Comparison of ENCODE assay signal across 9 mouse cellular contexts in the genomic region with DNA sequence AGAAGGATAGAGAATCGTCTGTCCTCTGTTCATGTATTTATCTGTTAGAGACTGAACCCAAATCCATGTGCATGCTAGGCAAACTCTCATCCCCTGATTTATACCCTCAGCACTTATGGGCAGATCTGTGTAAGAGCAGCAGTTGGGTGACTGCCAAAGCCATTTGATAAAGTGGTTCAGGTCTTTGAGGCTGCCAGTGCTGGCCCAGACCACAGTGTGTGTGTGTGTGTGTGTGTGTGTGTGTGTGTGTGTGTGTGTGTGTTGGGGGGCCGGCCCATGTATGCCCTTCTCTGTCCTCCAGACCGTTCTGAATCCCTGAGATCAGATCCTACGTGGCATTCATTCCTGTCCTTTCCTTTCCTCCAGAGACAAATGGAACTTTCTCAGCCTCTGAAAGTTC. TPM values are rescaled to one million over a fixed set of nuclear protein-coding genes. Genes with fewer than 3 reads are reported as not detected.
DNase-seq lines count a peak whose midpoint lies in the region; ATAC-seq and TF ChIP-seq lines count a peak whose summit lies in the region.
"Had no signal": no experiment of that assay in that cellular context is flagged by ENCODE, and none has a peak within 500 bp of the region (broad histone marks: within the 10 kb centered on the region; RNA-seq: fewer than 3 reads in every experiment).

No protein-coding gene starts in this region.

- H3K27ac ChIP-seq in layer of hippocampus, adult 2 months, result peak overlapping the region; percentile 96
- peak overlapping the region; percentile 77; the same call in 1 of the 2 replicates for H3K27ac ChIP-seq in heart, embryonic 11.5 days (ENCODE audit: low read depth, low read length)
- no peak overlapping the region for H3K27ac ChIP-seq in cerebellum, adult 2 months (ENCODE audit: insufficient read depth, low read length)

- ATAC-seq in heart, embryonic 11.5 days (replicated peaks; ENCODE audit: insufficient number of reproducible peaks, low FRiP score, low TSS enrichment), result 0 out of 2 replicates have a peak, but pooled peaks have one; percentile 22
- ATAC-seq: Patski had no signal

- peak overlapping the region; percentile 91 for H3K4me2 ChIP-seq in heart, embryonic 11.5 days

- peak; percentile 58 to 83 for DNase-seq in adrenal gland, adult (ENCODE audit: inconsistent age in 2 of 2, low spot score in 1 of 2)
- no peak for DNase-seq in adrenal gland, postnatal 25 days
- no peak for DNase-seq in layer of hippocampus, adult 2 months (ENCODE audit: low spot score in 2 of 2)
- no peak for DNase-seq in layer of hippocampus, postnatal 36 days
- peak; percentile 56 to 60 for DNase-seq in kidney, postnatal 36 days
- no peak for DNase-seq in left cerebral cortex, postnatal 36 days (ENCODE audit: low spot score in 2 of 2)
- DNase-seq in cerebellum, adult 2 months, result no peak

- H3K4me1 ChIP-seq in heart, embryonic 11.5 days (ENCODE audit: control insufficient read depth, insufficient read depth, low read length), result peaks cover 29% of the 10 kb centered on the region
- peaks cover 9% of the 10 kb centered on the region for H3K4me1 ChIP-seq in cerebellum, adult 2 months (ENCODE audit: control insufficient read depth, insufficient read depth, low read length)

- no peaks in the 10 kb centered on the region for H3K27me3 ChIP-seq in heart, embryonic 11.5 days (ENCODE audit: control insufficient read depth, insufficient read depth, low read length)
- H3K27me3 ChIP-seq in cerebellum, adult 2 months (ENCODE audit: control insufficient read depth, insufficient read depth, low read length), result no peaks in the 10 kb centered on the region
- H3K27me3 ChIP-seq: Patski had no signal

- no peak overlapping the region for H3K4me3 ChIP-seq in layer of hippocampus, adult 2 months
- no peak overlapping the region; the same call in 1 of the 2 replicates for H3K4me3 ChIP-seq in heart, embryonic 11.5 days (ENCODE audit: low read depth, low read length)
- no peak overlapping the region for H3K4me3 ChIP-seq in cerebellum, adult 2 months (replicated peaks; ENCODE audit: insufficient read depth, low read depth, low read length)

- peak overlapping the region; percentile 54; the same call in 1 of the 2 replicates for H3K9ac ChIP-seq in heart, embryonic 11.5 days (ENCODE audit: low read depth, low read length)

- no peak for TF ChIP-seq CTCF in layer of hippocampus, adult 2 months (conservative IDR thresholded peaks at IDR 0.05)
- no peak for TF ChIP-seq CTCF in cerebellum, adult 2 months (IDR thresholded peaks at IDR 0.05; ENCODE audit: borderline replicate concordance, insufficient read depth, low read depth, low read length)

- peaks cover 17% of the 10 kb centered on the region for H3K36me3 ChIP-seq in heart, embryonic 11.5 days (ENCODE audit: control insufficient read depth, insufficient read depth, low read length)

- intact Hi-C loops in left cerebral cortex, postnatal 36 days (cut with DNase I), result no loop called here

- no peaks in the 10 kb centered on the region for H3K9me3 ChIP-seq in heart, embryonic 11.5 days (replicated peaks; ENCODE audit: control insufficient read depth, low read length)

- no peak for TF ChIP-seq POLR2A in cerebellum, adult 2 months (IDR thresholded peaks at IDR 0.05; ENCODE audit: borderline replicate concordance, insufficient read depth, low read length)

- WGBS in heart, embryonic 11.5 days (ENCODE audit: insufficient replicate concordance), result 31% methylated on average over 4 of the region's 4 CpGs
- WGBS in cerebellum, adult 2 months, result 63% methylated on average over 4 of the region's 4 CpGs

RNA-seq across cellular contexts. Expression of a gene that starts 3.1 kb away (rescaled TPM):
- 42.9 and 57.5 TPM in 2 replicates for total RNA-seq in adrenal gland, postnatal 25 days (2021)
- total RNA-seq in layer of hippocampus, adult 2 months (2021), result 10 to 100 TPM; 31.4 to 35.3 TPM
- 10 to 100 TPM; 33.1 to 34.5 TPM for total RNA-seq in layer of hippocampus, postnatal 36 days (2021)
- polyA plus RNA-seq in heart, embryonic 11.5 days (2014; fragmentation: Nextera tagmentation; extraction: Ambion mirVana), result 11.9 and 13.6 TPM in 2 replicates
- 10 to 100 TPM; 26.8 to 28.0 TPM for total RNA-seq in left cerebral cortex, postnatal 36 days (2021)
- polyA plus RNA-seq in cerebellum, adult 2 months (2012; rRNA removed), result 35.9 and 37.0 TPM in 2 replicates

RNA-seq across cellular contexts. Expression of a gene that starts 29.0 kb away (rescaled TPM):
- 110 and 122 TPM in 2 replicates for total RNA-seq in adrenal gland, postnatal 25 days (2021)
- total RNA-seq in layer of hippocampus, adult 2 months (2021), result 100 to 1,000 TPM in 1 of 2 experiments, 10 to 100 TPM in 1; 97.9 to 103 TPM
- 100 to 1,000 TPM in 1 of 2 experiments, 10 to 100 TPM in 1; 98.9 to 101 TPM for total RNA-seq in layer of hippocampus, postnatal 36 days (2021)
- polyA plus RNA-seq in heart, embryonic 11.5 days (2014; fragmentation: Nextera tagmentation; extraction: Ambion mirVana), result 284 and 297 TPM in 2 replicates
- total RNA-seq in left cerebral cortex, postnatal 36 days (2021), result 100 to 1,000 TPM in 1 of 2 experiments, 10 to 100 TPM in 1; 95.2 to 109 TPM
- polyA plus RNA-seq in cerebellum, adult 2 months (2012; rRNA removed), result 107 and 110 TPM in 2 replicates

RNA-seq across cellular contexts. Expression of a gene that starts 29.3 kb away (rescaled TPM):
- 6.3 and 7.2 TPM in 2 replicates for total RNA-seq in adrenal gland, postnatal 25 days (2021)
- 10 to 100 TPM in 1 of 2 experiments, 1 to 10 TPM in 1; 8.8 to 10.3 TPM for total RNA-seq in layer of hippocampus, adult 2 months (2021)
- 1 to 10 TPM; 8.9 to 9.3 TPM for total RNA-seq in layer of hippocampus, postnatal 36 days (2021)
- polyA plus RNA-seq in heart, embryonic 11.5 days (2014; fragmentation: Nextera tagmentation; extraction: Ambion mirVana), result 7.1 and 8.2 TPM in 2 replicates
- 10 to 100 TPM; 12.6 to 13.2 TPM for total RNA-seq in left cerebral cortex, postnatal 36 days (2021)
- 6.7 and 10.8 TPM in 2 replicates for polyA plus RNA-seq in cerebellum, adult 2 months (2012; rRNA removed)

RNA-seq across cellular contexts. Expression of a gene that starts 36.8 kb away (rescaled TPM):
- 150 and 151 TPM in 2 replicates for total RNA-seq in adrenal gland, postnatal 25 days (2021)
- total RNA-seq in layer of hippocampus, adult 2 months (2021), result 10 to 100 TPM; 68.9 to 69.5 TPM
- 10 to 100 TPM; 69.4 to 74.8 TPM for total RNA-seq in layer of hippocampus, postnatal 36 days (2021)
- 166 and 189 TPM in 2 replicates for polyA plus RNA-seq in heart, embryonic 11.5 days (2014; fragmentation: Nextera tagmentation; extraction: Ambion mirVana)
- 10 to 100 TPM; 62.6 to 65.3 TPM for total RNA-seq in left cerebral cortex, postnatal 36 days (2021)
- 88.1 and 93.0 TPM in 2 replicates for polyA plus RNA-seq in cerebellum, adult 2 months (2012; rRNA removed)

RNA-seq across cellular contexts. Expression of a gene that starts 49.1 kb away (rescaled TPM):
- 20.4 and 27.4 TPM in 2 replicates for total RNA-seq in adrenal gland, postnatal 25 days (2021)
- 10 to 100 TPM; 17.4 to 19.5 TPM for total RNA-seq in layer of hippocampus, adult 2 months (2021)
- 10 to 100 TPM; 17.6 to 20.7 TPM for total RNA-seq in layer of hippocampus, postnatal 36 days (2021)
- polyA plus RNA-seq in heart, embryonic 11.5 days (2014; fragmentation: Nextera tagmentation; extraction: Ambion mirVana), result 28.2 and 28.7 TPM in 2 replicates
- total RNA-seq in left cerebral cortex, postnatal 36 days (2021), result 10 to 100 TPM; 14.1 to 19.0 TPM
- 40.7 and 42.8 TPM in 2 replicates for polyA plus RNA-seq in cerebellum, adult 2 months (2012; rRNA removed)

Comparison
In these comparisons a context has a peak if more than half of its experiments do, and no peak if none do; other contexts are left out.
1. DNase-seq: peak in adrenal gland, adult (2 of 2) and kidney, postnatal 36 days (2 of 2); none in adrenal gland, postnatal 25 days (single experiment), layer of hippocampus, adult 2 months (0 of 2), layer of hippocampus, postnatal 36 days (0 of 2), left cerebral cortex, postnatal 36 days (0 of 2) and cerebellum, adult 2 months (0 of 2).